Mouse (Mus musculus) spleen, postnatal 36 days (tissue): Measurements from ENCODE around the gene Ldhal6b.

Experiments
- DNase-seq, 2 experiments: peaks; one replicate each; pipeline ENCODE4 v3.0.0; 2022; ENCODE audit warnings: low spot score in 2 of 2, mixed read lengths in 1 of 2

Gene Ldhal6b

DNA sequence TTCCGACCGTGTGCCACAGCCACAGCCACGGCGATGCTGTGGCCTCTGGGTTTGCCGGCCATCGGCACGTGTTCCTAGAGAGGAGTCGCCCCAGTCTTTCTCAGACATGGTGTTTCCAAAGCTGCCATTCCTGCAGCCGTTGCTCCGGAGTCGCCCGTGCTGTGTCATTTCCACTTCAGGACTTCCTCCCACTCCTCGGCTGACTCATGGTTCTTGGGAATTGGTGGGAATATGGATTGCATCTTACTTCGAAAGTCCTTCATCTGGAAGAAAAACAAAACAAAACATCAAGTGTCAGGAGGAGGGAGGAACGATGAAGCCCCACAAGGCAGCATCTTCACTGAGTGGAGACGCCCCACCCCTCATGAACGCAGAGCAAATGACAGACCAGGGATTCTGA is 7.4 kb downstream of the Ldhal6b start:
- DNase-seq: no peak

DNA sequence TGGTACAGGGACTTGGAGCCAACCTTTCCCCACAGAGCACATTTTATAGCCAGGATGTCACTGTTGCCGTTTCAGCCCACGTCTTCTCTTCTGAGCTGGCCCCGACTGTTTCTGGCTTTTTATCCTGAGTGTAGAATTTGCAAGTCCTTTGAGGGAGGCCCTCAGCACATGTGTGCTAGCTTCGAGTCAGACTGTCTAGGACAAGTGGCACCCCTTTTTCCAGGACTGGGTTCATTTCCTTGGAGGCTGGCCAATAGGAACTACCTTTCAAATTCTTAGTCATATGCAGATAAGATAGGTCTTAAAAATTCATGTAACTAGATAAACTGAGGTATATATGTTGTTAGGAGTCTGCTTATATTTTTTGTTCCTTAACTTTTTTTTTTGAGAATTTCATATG is 8.2 kb downstream of the Ldhal6b start:
- DNase-seq: no peak

DNA sequence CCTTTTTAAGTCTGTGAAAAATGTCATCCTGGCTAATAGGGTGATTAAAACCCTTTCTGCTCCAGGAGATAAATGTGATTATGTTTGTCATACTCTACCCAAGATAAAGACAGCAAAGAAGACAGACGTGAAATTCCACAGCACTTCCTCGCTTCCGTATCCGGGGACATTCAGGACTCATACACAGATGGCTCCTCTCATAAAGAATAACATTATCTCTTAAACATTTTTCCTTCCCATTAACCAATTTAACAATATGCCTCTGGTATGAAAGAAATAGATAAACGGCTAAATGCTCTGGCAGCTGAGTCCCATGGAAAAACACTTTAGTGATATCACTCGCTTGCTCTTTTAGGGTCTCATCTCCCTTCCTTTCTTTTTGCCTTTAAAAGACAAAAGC is 11.5 kb downstream of the Ldhal6b start:
- no peak for DNase-seq

DNA sequence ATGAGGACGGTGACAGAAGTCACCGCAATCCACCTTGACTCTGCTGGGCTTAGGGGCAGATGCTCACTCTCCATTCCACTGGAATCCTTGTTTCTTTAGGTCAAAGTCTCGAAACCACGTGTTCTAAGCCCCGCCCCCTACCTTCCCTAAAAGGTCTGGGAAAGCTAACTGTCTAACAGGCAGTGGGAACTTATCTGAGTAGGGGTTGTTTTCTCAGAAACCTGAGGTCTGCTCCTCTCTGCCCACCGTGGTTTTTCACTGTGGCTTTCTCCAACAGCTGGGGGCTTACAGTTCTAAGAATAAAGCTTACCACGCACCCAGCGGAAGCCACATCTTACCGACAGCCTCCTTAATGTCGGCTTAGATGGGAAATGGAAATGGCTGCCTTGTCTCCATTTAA is 12.0 kb downstream of the Ldhal6b start:
- DNase-seq: peak in 1 of 2 experiments; percentile 3

DNA sequence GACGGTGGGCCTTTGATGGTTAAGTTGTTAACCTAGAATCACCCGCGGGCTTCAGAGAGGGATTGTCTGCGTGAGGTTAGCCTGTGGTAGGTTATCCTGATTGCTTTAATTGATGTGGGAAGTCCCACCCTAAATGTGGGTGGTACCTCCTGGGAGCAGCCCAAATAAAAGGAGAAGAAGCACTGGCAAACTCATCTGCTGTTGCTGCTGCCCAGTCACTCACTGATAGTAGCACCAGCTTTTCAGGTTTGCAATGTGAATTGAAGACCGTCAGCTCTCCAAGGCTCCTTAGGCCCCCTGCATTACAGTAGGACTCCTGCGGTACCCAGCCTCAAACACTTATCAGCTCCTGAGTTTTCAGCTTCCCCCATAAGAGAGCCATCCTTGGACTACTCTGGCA is 14.7 kb downstream of the Ldhal6b start:
- no peak for DNase-seq

DNA sequence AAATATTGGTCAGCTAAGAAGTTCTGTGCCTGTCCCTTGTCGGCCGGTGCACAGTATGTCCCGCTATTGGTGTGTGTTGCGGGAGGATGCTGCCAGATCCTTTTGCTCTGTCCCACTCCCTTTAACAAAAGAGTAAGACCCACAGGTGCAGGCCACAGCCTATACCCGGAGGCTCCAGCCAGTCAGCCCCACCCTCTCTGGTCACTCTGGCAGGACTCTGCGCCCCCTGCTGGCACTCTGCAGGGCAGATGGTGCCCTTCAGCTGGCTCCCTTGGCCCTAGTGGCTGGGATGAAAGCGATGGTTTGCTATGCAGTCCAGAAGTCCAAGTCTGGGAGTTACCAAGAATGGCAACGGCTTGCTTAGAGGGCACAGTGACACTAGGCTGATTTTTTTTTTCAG is 15.9 kb downstream of the Ldhal6b start:
- peak; percentile 56 to 69 for DNase-seq

DNA sequence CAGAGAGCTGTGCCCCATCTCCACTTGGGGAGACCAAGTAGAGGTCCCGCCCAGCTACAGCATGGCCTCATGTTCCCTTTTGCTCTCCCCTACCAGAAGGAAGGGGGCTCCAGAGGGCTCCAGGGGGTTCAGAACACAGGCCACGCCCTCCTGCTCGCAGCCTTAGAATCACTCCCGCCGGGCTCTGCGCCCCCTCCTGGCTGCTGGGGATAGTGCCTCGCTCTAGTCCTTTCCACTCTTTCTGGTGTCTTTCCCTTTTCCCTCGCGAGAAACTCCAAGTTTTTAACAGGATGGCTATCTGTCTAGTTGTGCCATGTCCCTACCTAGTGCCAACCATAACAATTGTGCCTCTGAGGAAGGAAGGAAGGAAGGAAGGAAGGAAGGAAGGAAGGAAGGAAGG is 16.5 kb downstream of the Ldhal6b start:
- peak; percentile 30 to 33 for DNase-seq

DNA sequence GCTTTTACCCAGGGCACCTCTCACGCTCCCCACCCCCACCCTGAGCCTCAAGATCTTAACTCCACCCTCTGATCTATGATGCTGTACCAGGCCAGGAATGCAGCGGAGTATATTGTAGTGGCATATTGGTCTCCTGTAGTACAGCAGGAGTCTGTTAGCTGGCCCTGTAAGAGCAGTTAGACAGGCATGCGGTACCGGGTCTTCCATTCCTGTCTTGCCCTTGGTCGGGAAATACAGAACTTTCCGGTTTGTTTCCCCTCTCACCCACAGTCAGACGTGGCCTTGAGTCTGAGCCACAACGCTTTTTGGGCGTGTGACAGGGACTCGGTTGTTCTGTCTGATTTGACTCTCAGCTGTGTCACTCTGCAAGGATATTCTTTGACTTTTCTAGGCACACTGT is 17.3 kb downstream of the Ldhal6b start:
- no peak for DNase-seq

DNA sequence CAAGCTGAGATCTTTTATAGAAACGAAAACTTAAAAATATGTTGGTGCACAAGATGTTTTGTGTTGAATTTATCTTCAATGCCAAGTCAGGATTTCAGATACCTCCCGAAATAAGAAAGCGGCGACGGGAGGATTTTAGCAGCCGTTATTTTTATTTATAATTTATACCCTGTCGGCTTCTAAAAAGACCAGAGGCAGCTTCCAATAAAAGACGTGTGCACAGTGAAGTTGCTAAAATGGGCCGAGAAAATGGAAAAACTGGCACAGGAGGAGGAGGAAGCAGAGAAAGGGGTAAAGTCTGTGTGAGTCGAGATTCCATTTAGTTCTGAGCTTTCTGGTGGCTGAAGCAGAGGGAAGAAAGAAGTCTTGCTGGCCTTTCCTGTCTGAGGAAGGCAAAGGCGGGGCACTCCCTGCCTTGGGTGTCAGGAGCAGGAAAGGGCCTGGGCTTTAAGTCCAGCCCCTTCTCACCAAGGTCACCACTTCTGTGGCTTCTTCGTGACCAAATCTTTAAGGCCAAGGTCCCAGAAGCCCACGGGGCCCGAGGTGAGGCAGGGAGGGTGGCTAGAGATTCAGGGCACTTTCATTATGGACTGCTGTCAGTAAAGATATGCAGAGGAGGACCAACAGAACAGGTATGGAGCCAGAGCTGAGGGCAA is 18.0 kb downstream of the Ldhal6b start:
- no peak for DNase-seq

DNA sequence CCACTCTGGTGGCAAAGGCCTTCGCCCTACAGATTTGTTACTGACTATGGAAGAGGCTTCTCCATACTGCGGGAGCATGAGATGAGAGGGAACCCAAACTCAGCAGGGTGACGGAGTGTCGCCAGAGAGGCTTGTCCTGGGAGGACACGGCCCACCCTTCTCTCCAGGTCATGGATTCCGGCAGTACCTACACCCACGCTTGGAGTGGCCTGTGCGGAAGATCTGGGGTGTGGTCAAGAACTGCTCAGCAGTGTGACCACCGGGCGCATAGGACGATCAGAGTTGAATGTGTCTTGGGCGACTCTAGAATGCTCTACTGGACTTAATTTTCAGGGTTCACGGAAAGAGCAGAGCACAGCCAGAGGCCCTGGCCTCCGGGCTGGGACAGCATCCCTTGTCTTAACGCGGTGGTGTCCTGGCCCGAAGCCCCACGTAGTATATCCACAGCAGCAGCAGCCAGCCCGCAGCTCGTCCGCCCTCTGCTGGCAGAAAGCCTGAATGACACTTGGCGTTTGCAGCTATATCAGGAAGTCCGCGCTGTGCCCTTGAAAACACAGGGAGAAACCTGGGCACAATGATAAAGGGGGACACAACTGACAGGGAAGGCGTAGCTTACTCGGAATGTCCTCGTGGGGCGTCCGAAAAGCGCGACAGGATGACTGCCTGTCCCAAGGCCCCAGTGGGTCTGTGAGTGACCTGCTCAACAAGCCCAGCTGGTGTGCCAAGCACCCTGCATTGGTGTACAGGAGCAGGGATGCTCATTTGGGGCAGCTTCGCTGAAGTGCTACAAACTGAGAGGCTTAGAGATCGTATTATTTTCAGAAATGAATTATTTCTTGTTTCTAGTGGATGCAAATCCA is 21.2 kb downstream of the Ldhal6b start:
- DNase-seq: peak; percentile 62 to 65

DNA sequence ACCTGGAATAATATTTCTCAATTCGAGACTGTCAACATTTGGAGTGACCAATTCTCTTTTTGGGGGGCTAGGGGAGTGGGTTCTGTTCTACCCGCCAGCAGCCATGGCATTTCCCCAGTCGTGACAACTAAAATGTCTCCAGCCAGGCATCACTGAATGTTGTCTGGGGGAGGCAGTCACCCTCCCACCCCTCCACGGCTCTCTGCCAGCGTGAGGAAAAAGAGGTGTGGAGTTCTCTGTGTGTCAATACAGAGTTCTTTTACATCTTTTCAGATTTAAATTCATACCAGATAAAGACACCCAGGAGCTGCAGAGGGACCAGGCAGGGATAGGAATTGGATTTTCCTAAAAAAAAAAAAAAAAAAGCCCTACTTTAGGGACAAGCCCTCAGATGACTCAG is 22.4 kb downstream of the Ldhal6b start:
- no peak for DNase-seq

DNA sequence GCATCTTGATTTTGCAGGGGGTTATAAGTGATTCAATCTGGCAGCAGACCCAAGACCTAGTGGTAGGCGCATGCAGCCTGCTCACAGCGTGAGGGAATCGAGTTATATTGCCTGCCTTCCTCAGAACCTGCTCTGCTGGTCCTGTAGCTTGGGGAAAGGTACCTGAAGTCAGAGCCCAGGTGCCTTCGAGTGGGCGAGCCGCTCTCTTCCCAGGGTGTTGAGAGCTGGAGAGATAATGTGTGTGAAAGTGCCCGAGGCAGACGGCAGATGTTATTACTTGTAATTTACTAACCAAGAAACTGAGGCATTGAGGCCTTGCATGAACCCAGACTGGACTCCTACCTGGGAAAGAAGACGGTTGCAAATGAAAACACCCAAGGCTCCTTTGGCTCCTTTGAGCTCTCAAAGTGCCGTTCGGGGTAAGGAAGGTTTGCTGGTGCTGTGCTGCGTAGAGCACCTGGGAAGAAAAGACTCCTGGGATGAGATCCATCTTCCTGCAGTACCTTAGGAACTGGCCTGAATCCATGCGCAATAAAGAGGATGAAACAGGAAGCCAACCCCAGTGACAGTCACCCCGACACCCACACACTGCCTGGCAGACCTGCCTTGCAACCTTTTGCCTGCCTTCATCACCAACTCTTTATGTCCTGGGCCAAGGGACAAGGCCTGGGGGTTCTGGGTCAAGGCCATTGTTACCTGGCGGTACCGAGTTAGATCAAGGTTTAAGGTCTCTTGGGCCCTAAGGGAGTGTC is 22.9 kb downstream of the Ldhal6b start:
- DNase-seq: no peak

DNA sequence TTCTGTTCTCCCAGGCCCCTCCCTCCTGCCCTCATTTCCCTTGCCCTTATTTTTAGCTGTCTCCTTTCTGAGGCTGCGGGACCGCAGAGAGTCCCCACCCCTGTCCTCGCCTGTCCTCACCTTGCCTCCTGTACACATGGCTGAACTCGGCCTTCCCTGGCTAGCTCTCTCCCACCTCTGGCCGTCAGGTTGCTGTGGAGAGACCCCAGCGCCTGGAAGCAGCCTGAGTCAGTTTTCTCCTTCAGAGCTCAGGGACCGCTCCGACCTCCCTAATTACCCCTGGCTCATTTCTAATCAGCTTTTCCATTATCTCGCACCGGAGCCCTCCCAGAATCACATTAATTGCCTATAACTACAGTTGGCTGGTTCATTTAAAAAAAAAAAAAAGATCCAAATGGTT is 27.9 kb downstream of the Ldhal6b start:
- DNase-seq: no peak

DNA sequence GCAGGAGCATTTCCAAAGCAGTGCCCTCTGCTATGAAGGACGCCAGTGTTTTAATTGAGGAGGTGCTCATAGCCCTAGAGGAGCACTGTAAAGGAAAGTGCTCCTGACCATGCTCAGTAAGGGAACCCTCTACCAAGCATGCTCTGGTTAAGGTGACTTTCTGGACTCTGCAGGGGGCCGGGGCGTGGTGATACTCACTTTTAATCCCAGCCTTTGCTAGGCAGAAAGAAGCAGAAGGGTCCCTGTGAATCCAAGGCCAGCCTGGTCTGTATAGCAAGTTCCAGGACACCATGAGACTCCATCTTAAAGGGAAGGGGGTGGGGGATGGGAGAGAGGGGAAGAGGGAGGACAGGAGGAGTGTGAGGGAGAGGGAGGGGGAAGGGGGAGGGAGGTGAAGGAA is 30.2 kb downstream of the Ldhal6b start:
- no peak for DNase-seq

DNA sequence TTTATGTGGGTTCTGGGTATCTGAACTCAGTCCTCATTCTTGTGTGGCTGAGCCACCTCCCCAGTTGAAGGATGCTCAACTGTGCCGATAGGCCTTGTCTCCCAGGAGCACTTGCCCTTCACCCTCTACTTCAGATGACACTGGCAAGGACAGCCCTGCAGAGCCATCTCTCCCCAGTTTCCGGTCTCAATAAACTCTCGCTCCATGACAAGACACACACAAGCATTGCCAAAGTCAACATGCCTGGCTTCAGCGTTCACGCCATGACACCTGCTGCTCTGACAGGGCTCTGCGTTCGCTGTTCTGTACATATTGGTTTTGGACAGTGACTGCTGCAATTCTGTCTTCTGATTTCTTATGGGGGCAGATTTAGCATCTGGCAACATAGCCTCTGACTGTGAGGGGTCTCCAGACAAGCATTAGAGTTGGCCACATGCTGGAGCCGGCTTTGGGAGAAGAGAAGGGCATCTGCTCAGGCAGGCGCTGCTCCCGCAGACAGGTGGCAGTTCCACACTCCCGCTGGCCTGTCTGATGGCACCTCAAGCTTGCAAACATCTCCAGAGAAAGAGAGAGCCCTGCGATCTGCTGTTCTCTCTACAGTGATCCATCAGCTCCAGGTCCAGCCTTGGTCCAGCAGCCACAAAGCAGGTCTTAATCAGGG is 31.6 kb downstream of the Ldhal6b start:
- no peak for DNase-seq

DNA sequence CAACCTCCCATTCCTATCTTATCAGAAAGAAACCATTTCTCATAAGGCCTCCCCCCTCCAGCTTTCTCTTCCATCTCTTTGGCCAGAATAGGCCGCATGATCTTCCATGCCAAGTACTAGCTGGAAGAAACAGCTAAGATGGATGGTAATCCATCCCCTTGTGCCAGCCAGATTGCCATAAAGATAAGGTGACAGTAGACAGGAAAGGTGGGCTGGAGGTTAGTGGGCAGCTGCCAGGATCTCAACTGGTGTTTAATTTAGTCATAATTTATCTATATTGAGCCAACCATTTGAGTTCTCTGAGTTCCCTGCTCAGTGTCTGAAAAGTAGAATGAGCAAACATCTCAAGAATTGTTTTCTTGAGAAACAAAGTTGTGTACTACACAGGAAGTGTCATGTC is 32.9 kb downstream of the Ldhal6b start:
- DNase-seq: no peak

DNA sequence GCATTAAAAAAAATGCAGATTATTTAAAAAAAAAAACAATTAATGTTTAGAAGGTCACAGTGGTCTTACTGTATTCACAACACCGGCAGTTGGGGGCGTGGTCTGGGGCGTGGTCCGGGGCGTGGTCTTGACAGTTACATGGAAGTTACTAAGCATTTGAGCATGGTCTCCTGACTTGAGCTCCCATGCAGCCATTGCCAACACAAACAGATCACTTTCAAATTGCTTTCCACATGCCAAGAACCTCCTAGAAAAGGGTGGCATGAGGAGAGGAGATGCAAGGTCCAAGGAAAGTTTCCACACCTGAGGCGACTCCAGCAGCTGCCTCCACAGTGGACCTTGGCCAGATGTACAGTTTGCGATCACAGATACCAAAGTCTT is 40.6 kb downstream of the Ldhal6b start:
- peak; percentile 21 to 34 for DNase-seq

DNA sequence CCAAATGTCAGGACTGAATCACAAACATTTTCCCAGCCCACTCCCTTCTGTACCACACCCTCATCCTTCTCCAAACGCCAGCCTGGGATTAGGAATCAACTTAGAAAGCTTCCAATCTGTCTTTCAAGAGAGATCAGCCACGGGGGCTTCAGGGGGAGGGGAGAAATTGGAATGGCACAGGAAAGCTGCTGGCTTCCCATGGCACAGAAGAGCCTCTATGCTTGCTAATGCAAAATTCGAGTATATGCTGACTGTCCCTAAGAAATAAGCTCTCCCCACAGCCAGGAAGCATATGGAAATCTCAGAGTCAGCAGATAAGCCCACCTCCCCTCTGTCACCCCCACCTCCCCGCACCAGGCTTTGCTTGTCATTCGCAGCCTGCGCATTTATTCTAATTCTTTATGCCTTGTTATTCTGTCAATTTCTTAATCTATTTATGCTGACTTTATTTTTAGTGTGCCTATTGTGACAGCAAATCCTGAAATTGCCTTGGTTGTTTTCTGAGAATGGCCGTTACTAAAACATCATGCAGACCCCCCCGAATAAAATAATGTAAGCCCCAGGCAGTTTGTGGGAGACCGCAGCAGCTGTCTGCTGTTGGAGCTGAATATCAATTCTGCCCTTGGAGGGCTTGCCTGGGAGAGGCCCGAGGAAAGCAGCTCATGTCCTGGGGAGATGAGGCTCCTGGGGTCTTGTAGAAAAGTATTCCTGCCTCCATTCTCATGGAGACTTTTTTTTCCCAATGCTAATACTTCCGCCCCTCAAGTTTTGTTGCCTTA is 41.2 kb downstream of the Ldhal6b start:
- no peak for DNase-seq

DNA sequence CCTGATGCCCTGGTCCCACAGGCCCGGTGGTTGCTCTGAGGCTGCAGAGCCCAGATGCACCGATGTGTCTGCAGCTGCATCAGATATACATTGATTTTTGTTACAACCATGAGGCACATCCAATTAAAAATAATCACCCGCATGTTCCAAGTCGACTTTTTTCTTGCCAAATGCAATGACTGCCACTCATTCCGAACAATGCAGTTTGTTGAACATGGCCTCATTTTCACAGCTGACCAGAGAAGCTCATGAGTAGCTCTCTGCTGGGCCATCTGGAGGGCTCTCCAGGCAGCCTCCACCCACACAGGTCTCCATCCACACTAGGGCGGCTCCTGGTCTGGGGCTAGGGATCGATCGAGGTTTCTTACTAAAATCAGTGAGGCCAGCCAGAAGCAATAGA is 45.6 kb downstream of the Ldhal6b start:
- DNase-seq: no peak

DNA sequence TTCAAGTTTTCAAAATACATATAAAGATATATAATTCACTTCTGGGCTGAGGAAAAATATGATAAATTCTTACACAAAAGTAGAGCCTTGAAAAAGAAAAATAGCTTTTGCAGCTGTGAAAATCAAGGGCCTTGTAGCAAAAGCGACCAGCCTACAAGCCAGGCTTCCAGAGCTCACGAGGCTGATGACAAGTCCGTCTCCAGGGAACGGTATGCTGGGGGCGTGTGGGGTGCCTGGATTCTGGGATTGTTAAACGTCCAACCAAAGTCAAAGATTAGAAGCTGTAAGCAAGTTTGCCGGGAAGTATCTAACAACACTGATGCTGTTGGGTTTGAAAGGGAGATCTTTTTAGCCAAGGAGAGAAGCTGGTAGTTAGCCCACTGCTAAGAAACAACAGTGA is 47.0 kb downstream of the Ldhal6b start:
- no peak for DNase-seq

DNA sequence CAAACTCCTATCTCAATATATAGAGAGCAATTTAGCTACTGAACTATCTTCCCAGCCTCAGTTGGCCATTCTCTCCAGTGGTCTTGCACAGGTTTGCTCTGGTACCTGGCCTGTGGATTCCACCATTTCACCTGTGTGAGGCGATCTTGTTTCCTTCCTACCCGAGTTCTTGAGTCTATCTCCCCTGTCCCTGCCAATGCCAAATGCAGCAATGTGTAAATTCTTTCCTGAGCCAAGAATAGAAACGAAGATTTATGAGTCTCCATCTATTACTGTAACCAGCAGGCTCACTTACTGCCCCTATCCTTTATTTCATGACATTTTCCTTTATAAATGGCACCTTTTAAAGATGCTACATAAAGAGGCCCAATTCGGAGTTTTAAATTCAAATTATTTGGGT is 47.5 kb downstream of the Ldhal6b start:
- no peak for DNase-seq
